Mouse (Mus musculus) cerebellum, adult 11-12 months (tissue): ENCODE measurements at regions not wholly inside any gene's neighbourhood (a gene's known extent, or its start where the extent isn't known, plus 50 kb on each side); places are given as distances from the start of the nearest gene placed in this dataset.

ENCODE experiments used
- DNase-seq: peaks from one replicate; pipeline ENCODE4 v3.0.0; 2022

GRCm38 (mm10) chr2:34111286-34111685 is 223.5 kb upstream of the Mvb12b start:
- DNase-seq, result peak; percentile 12

- peak; percentile 46 for DNase-seq
Measured at GRCm38 (mm10) chr2:34110582-34110981, 222.8 kb upstream of the Mvb12b start.

- DNase-seq, result peak; percentile 14
Measured at GRCm38 (mm10) chr2:34107566-34108303, 220.0 kb upstream of the Mvb12b start.

- no peak for DNase-seq
Measured at GRCm38 (mm10) chr2:34106837-34107565, 219.3 kb upstream of the Mvb12b start.

GRCm38 (mm10) chr2:34106245-34106644 is 218.5 kb upstream of the Mvb12b start:
- no peak for DNase-seq

- DNase-seq, result peak; percentile 6
Measured at GRCm38 (mm10) chr2:34105271-34106051, 217.7 kb upstream of the Mvb12b start.

GRCm38 (mm10) chr2:34098004-34098547 is 210.3 kb upstream of the Mvb12b start:
- DNase-seq, result no peak

GRCm38 (mm10) chr2:34096561-34096960 is 208.8 kb upstream of the Mvb12b start:
- no peak for DNase-seq

- DNase-seq, result no peak
Measured at GRCm38 (mm10) chr2:34088832-34089231, 201.1 kb upstream of the Mvb12b start.

- no peak for DNase-seq
Measured at GRCm38 (mm10) chr2:34086130-34086529, 198.4 kb upstream of the Mvb12b start.

- DNase-seq, result no peak
Measured at GRCm38 (mm10) chr2:34084513-34084912, 196.8 kb upstream of the Mvb12b start.

- no peak for DNase-seq
Measured at GRCm38 (mm10) chr2:34082486-34082885, 194.7 kb upstream of the Mvb12b start.

GRCm38 (mm10) chr2:34080176-34080575 is 192.4 kb upstream of the Mvb12b start:
- DNase-seq, result no peak

GRCm38 (mm10) chr2:34079282-34079681 is 191.5 kb upstream of the Mvb12b start:
- DNase-seq, result no peak

- no peak for DNase-seq
Measured at GRCm38 (mm10) chr2:34078875-34079262, 191.1 kb upstream of the Mvb12b start.

- no peak for DNase-seq
Measured at GRCm38 (mm10) chr2:34078248-34078874, 190.6 kb upstream of the Mvb12b start.

- DNase-seq, result no peak
Measured at GRCm38 (mm10) chr2:34076346-34076745, 188.6 kb upstream of the Mvb12b start.

GRCm38 (mm10) chr2:34074066-34074465 is 186.3 kb upstream of the Mvb12b start:
- DNase-seq, result no peak

GRCm38 (mm10) chr2:34065592-34065991 is 177.8 kb upstream of the Mvb12b start:
- DNase-seq, result no peak

- DNase-seq, result no peak
Measured at GRCm38 (mm10) chr2:34065090-34065489, 177.3 kb upstream of the Mvb12b start.

GRCm38 (mm10) chr2:34056552-34056951 is 168.8 kb upstream of the Mvb12b start:
- DNase-seq, result no peak

GRCm38 (mm10) chr2:34043064-34043463 is 155.3 kb upstream of the Mvb12b start:
- no peak for DNase-seq

GRCm38 (mm10) chr2:34042336-34042735 is 154.6 kb upstream of the Mvb12b start:
- no peak for DNase-seq
